Comparison of ENCODE assay signal across 11 mouse cellular contexts in the genomic region with DNA sequence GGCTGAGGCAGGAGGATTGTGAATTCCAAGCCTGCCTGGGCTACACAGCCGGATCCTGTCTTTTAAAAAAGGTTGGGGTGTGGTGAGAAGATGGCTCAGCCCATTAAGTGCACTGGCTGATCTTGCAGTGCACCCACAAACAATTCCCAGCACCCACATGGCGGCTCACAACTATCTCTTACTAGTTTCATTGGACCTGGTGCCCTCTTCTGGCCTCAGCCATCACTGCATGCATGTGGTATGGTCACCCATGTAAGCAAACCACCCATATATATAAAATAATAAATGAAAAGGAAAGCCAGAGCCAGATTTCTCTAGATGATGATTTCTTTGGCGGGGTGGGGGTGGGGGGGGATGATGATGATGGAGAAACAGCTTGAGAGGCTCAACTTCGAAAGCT. TPM values are rescaled to one million over a fixed set of nuclear protein-coding genes. Genes with fewer than 3 reads are reported as not detected.
A peak's percentile ranks its signal among the peaks of the same experiment; 100 is the strongest.
DNase-seq lines count a peak whose midpoint lies in the region; ATAC-seq and TF ChIP-seq lines count a peak whose summit lies in the region.
"Had no signal": no experiment of that assay in that cellular context is flagged by ENCODE, and none has a peak within 500 bp of the region (broad histone marks: within the 10 kb centered on the region; RNA-seq: fewer than 3 reads in every experiment).

No protein-coding gene starts in this region.

- peak; percentile 26 for TF ChIP-seq CTCF in left cerebral cortex, adult 2 months (IDR thresholded peaks at IDR 0.05)
- TF ChIP-seq CTCF in ES-Bruce4 (IDR thresholded peaks at IDR 0.05; ENCODE audit: low read depth, low read length) = peak; percentile 56

- no peak for ATAC-seq in liver, embryonic 12.5 days
- ATAC-seq in cerebellum, adult (ENCODE audit: insufficient number of reproducible peaks, low FRiP score, low TSS enrichment) = no peak

- H3K27ac ChIP-seq in left cerebral cortex, adult 2 months = no peak overlapping the region
- H3K27ac ChIP-seq in ES-Bruce4 (ENCODE audit: insufficient read depth, low read length) = no peak overlapping the region
- H3K27ac ChIP-seq in liver, embryonic 12.5 days = peak overlapping the region; percentile 95

- H3K4me1 ChIP-seq in ES-Bruce4 (ENCODE audit: control insufficient read depth, insufficient read depth, low read length) = peaks cover 8% of the 10 kb centered on the region
- H3K4me1 ChIP-seq in liver, embryonic 12.5 days = peaks cover 68% of the 10 kb centered on the region

- H3K27me3 ChIP-seq in ES-Bruce4 (ENCODE audit: control insufficient read depth, insufficient read depth, low read length, poor library complexity, severe bottlenecking) = no peaks in the 10 kb centered on the region
- H3K27me3 ChIP-seq in liver, embryonic 12.5 days (replicated peaks) = no peaks in the 10 kb centered on the region
- H3K27me3 ChIP-seq: megakaryocyte, embryonic 14.5 days had no signal

- 86% methylated on average over 4 of the region's 4 CpGs for WGBS in liver, embryonic 12.5 days (ENCODE audit: insufficient replicate concordance)

- no peak overlapping the region for H3K9ac ChIP-seq in ES-Bruce4 (ENCODE audit: low read depth, poor library complexity, severe bottlenecking)
- peak overlapping the region; percentile 99; the same call in 1 of the 2 replicates for H3K9ac ChIP-seq in liver, embryonic 12.5 days

- no peak for TF ChIP-seq EP300 in ES-Bruce4 (IDR thresholded peaks at IDR 0.05; ENCODE audit: insufficient read depth, low read depth, low read length)

- no peaks in the 10 kb centered on the region for H3K9me3 ChIP-seq in ES-Bruce4 (replicated peaks; ENCODE audit: control insufficient read depth, insufficient read depth, low read length, poor library complexity, severe bottlenecking)
- H3K9me3 ChIP-seq in liver, embryonic 12.5 days (replicated peaks) = 0 out of 2 replicates have a peak, but pooled peaks cover 5% of the 10 kb centered on the region

- H3K4me3 ChIP-seq in left cerebral cortex, adult 2 months = no peak overlapping the region
- H3K4me3 ChIP-seq in ES-Bruce4 (ENCODE audit: low read depth, low read length) = no peak overlapping the region
- H3K4me3 ChIP-seq in liver, embryonic 12.5 days = peak overlapping the region; percentile 98; the same call in 1 of the 2 replicates
- H3K4me3 ChIP-seq: megakaryocyte, embryonic 14.5 days had no signal

- TF ChIP-seq POLR2A in ES-Bruce4 (IDR thresholded peaks at IDR 0.05; ENCODE audit: insufficient read depth, low read length) = no peak

- peak overlapping the region; percentile 95 for H3K4me2 ChIP-seq in liver, embryonic 12.5 days

- peak; percentile 36 for DNase-seq in cerebellum, adult 11-12 months
- no peak for DNase-seq in cerebellum, adult 18-20 months
- no peak for DNase-seq in left cerebral cortex, adult 2 months (ENCODE audit: extremely low spot score in 1 of 2, low spot score in 2 of 2)
- DNase-seq in left cerebral cortex, adult 8-10 months (ENCODE audit: low spot score in 2 of 2) = no peak
- DNase-seq in right cerebral cortex, adult 18-20 months = no peak
- DNase-seq: kidney, adult 9 months had no signal

- peaks cover 5% of the 10 kb centered on the region; the same call in 1 of the 2 replicates for H3K36me3 ChIP-seq in ES-Bruce4 (ENCODE audit: control insufficient read depth, insufficient read depth, low read length, poor library complexity, severe bottlenecking)
- H3K36me3 ChIP-seq in liver, embryonic 12.5 days = peaks cover 58% of the 10 kb centered on the region

- intact Hi-C loops in left cerebral cortex, adult 2 months (cut with DNase I) = loop anchor here (5.0 kb wide), 1 partner anchor 57 kb away; a partner anchor contains a TSS

RNA-seq across cellular contexts. Expression of a gene that starts 1.6 kb away (rescaled TPM):
- 100 to 1,000 TPM; 148 to 150 TPM for total RNA-seq in left cerebral cortex, adult 2 months (2021)
- 100 to 1,000 TPM; 118 to 134 (median 124) TPM for total RNA-seq in left cerebral cortex, adult 8-10 months (2022)
- 16.1 and 19.1 TPM in 2 replicates for polyA plus RNA-seq in ES-Bruce4 (2011; ENCODE audit: insufficient read depth, insufficient read length, low read depth, missing spikeins)
- polyA plus RNA-seq in liver, embryonic 12.5 days (2016; fragmentation: Nextera tagmentation; extraction: Ambion mirVana) = 19.1 and 20.2 TPM in 2 replicates

RNA-seq across cellular contexts. Expression of a gene that starts 12.6 kb away (rescaled TPM):
- 1 to 10 TPM; 1.5 to 2.0 TPM for total RNA-seq in left cerebral cortex, adult 2 months (2021)
- total RNA-seq in left cerebral cortex, adult 8-10 months (2022) = 1 to 10 TPM; 1.6 to 1.9 (median 1.8) TPM
- polyA plus RNA-seq in ES-Bruce4 (2011; ENCODE audit: insufficient read depth, insufficient read length, low read depth, missing spikeins) = 21.5 and 23.5 TPM in 2 replicates
- polyA plus RNA-seq in liver, embryonic 12.5 days (2016; fragmentation: Nextera tagmentation; extraction: Ambion mirVana) = 1.5 TPM in 2 replicates

RNA-seq across cellular contexts. Expression of a gene that starts 12.9 kb away (rescaled TPM):
- 10 to 100 TPM; 50.1 to 50.8 TPM for total RNA-seq in left cerebral cortex, adult 2 months (2021)
- total RNA-seq in left cerebral cortex, adult 8-10 months (2022) = 10 to 100 TPM; 44.2 to 59.5 (median 51.3) TPM
- 25.2 and 30.5 TPM in 2 replicates for polyA plus RNA-seq in ES-Bruce4 (2011; ENCODE audit: insufficient read depth, insufficient read length, low read depth, missing spikeins)
- polyA plus RNA-seq in liver, embryonic 12.5 days (2016; fragmentation: Nextera tagmentation; extraction: Ambion mirVana) = 101 TPM in 2 replicates

RNA-seq across cellular contexts. Expression of a gene that starts 39.8 kb away (rescaled TPM):
- total RNA-seq in left cerebral cortex, adult 2 months (2021) = 10 to 100 TPM; 92.7 to 98.3 TPM
- total RNA-seq in left cerebral cortex, adult 8-10 months (2022) = 10 to 100 TPM; 74.8 to 89.4 (median 84.1) TPM
- polyA plus RNA-seq in ES-Bruce4 (2011; ENCODE audit: insufficient read depth, insufficient read length, low read depth, missing spikeins) = 52.3 and 57.4 TPM in 2 replicates
- polyA plus RNA-seq in liver, embryonic 12.5 days (2016; fragmentation: Nextera tagmentation; extraction: Ambion mirVana) = 23.9 and 24.2 TPM in 2 replicates

RNA-seq across cellular contexts. Expression of a gene that starts 46.8 kb away (rescaled TPM):
- total RNA-seq in left cerebral cortex, adult 2 months (2021) = under 1 TPM; 0.44 to 0.84 TPM
- total RNA-seq in left cerebral cortex, adult 8-10 months (2022) = 1 to 10 TPM in 2 of 4 experiments, under 1 TPM in 2; 0.83 to 1.7 (median 1.1) TPM
- 0.23 and 0.34 TPM in 2 replicates for polyA plus RNA-seq in ES-Bruce4 (2011; ENCODE audit: insufficient read depth, insufficient read length, low read depth, missing spikeins)
- not detected in 2 replicates for polyA plus RNA-seq in liver, embryonic 12.5 days (2016; fragmentation: Nextera tagmentation; extraction: Ambion mirVana)
- polyA plus RNA-seq: heart, embryonic 14.5 days had no signal
